Mouse (Mus musculus) heart, adult 11 months (tissue): ENCODE measurements at regions not wholly inside any gene's neighbourhood (a gene's known extent, or its start where the extent isn't known, plus 50 kb on each side); places are given as distances from the start of the nearest gene placed in this dataset.

Source experiments
- DNase-seq: peaks from one replicate; pipeline ENCODE4 v3.0.0; 2022

GRCm38 (mm10) chr6:147972552-147972951 is 74.5 kb upstream of the Far2 start:
- DNase-seq, result no peak

- no peak for DNase-seq
These were observed 74.0 kb upstream of the Far2 start for GRCm38 (mm10) chr6:147973059-147973458.

GRCm38 (mm10) chr6:147975917-147976316 is 71.1 kb upstream of the Far2 start:
- no peak for DNase-seq

- DNase-seq, result no peak
These were observed 57.7 kb upstream of the Far2 start for GRCm38 (mm10) chr6:147989381-147989780.
